Mouse (Mus musculus): ENCODE measurements around the gene Gjb6. TPM values are rescaled to one million over a fixed set of nuclear protein-coding genes. Genes with fewer than 3 reads are reported as not detected.

Gene Gjb6
- polyA plus RNA-seq, 1 experiment from 2014 or later, result 12.7 TPM

Other genes with a start within 250 kb of the Gjb6 start
- 40.1 and 40.2 TPM in 2 replicates for gene Zmym2, start 247.0 kb downstream of the Gjb6 start, polyA plus RNA-seq (2015; fragmentation: Nextera tagmentation; extraction: Ambion mirVana)
- 0.69 and 2.0 TPM in 2 replicates for gene Gja3, start 75.5 kb downstream of the Gjb6 start, polyA plus RNA-seq (2015; fragmentation: Nextera tagmentation; extraction: Ambion mirVana)
- gene Gjb2, start 28.9 kb downstream of the Gjb6 start, polyA plus RNA-seq (2015; fragmentation: Nextera tagmentation; extraction: Ambion mirVana), result 45.3 and 72.8 TPM in 2 replicates
- gene Gm4491, start 17.7 kb downstream of the Gjb6 start, polyA plus RNA-seq (2015; fragmentation: Nextera tagmentation; extraction: Ambion mirVana), result not detected in 2 replicates